Mouse (Mus musculus): Measurements from ENCODE around the gene 2900092C05Rik. TPM values are rescaled to one million over a fixed set of nuclear protein-coding genes. Genes with fewer than 3 reads are reported as not detected.
A peak's percentile ranks its signal among the peaks of the same experiment; 100 is the strongest.

Gene 2900092C05Rik
- polyA plus RNA-seq (2017; shearing (Covaris generic)), result not detected

DNA sequence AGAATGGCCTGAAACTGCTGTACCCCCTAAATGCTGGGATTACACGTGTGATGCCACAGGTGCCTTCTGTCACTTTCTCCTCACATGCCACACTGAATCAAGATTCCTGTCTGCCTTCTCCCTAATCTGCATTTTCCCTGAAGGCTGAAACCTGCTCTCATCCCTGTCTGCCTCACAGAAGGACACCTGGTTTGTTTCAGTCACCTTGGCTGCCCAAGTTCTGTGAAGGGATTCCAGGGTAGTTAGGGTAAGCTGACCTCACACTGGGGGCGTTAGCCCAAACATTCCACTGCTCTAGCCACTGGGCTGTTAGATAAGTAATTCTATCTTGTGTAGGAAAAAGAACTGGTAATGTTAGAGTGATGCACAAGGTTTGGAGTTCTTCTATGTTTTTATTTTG is at the start of gene 2900092C05Rik:
Gene 2900092C05Rik, plus strand, starts transcription at position 301 of the 400 bp plus-strand sequence.
- ATAC-seq, result no peak

- ATAC-seq, result peak; percentile 97
These were observed 33.9 kb upstream of the 2900092C05Rik start, which contains the start of gene Zfp606 for GRCm38 (mm10) chr7:12478158-12479008. Zfp606 (plus strand) TSS chr7:12478293.

GRCm38 (mm10) chr7:12479009-12479346 is 33.3 kb upstream of the 2900092C05Rik start:
- ATAC-seq, result no peak

DNA sequence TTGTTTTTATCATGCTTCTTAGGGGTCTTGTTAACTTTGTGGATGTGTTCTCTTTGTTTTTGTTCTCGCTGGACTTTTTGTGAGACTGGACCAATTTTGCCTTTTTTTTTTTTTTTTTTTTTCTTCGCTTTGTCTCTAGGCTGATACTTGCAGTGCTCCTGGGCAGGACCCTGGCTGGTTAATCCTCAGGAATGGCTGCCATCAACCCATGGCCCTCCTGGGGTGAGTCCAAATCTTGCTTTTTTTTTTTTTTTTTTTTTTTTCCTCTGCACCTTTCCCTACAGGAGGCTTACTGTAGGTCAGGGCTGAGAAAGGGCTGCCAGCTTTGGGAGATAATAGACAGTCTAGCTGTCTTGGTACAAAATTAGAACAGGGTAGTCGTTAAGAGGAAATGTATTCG is 32.8 kb upstream of the 2900092C05Rik start:
- no peak for ATAC-seq

- no peak for ATAC-seq
These were observed 28.5 kb upstream of the 2900092C05Rik start for GRCm38 (mm10) chr7:12483771-12484170.

DNA sequence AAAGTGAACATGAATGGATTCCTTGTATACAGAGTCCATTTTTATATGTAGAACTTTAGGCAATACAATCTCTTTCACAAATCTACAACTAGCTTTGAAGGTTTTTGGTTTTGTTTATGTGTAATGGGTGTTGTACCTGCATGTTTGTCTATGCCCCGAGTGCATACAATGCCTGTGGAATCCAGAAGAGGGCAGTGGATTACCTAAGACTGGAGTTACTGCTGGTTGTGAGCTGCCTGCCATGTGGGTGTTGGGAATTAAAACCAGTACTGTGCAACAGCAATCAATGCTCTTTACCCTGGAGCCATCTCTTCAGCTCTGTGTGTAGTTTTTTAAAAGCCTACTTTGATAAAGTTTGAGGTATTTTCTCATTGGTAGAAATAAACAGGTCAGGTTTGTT is 26.4 kb upstream of the 2900092C05Rik start:
- ATAC-seq, result no peak

- ATAC-seq, result no peak
These were observed 25.6 kb upstream of the 2900092C05Rik start for GRCm38 (mm10) chr7:12486691-12487090.

DNA sequence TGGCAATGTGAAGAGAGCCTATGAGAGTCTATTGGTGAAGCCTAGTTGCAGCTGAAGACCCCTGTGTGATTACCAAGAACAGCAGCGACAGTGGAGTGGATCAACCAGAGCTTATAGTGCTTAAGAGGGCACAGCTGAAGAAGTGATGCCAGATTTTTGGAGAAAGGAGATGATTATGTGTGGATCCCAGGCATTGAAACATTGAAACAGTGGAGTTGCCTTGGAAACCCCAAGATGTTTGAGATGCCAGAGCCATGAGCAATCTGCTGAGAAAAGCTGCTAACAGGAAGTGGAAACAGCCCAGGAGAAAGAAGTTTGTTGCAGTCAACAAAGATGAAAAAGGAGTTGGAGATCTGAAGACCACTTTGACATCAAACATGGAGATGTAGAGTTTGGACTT is 1.4 kb upstream of the 2900092C05Rik start:
- ATAC-seq, result no peak

Other genes with a start within 250 kb of the 2900092C05Rik start
- gene Vmn1r81, start 244.2 kb upstream of the 2900092C05Rik start, polyA plus RNA-seq (2017; shearing (Covaris generic)), result under 1 TPM in 1 of 2 experiments, not detected in 1; 0.08 TPM
- gene Vmn1r82, start 212.1 kb upstream of the 2900092C05Rik start, polyA plus RNA-seq (2017; shearing (Covaris generic)), result not detected
- not detected for gene Vmn1r83, start 183.0 kb upstream of the 2900092C05Rik start, polyA plus RNA-seq (2017; shearing (Covaris generic))
- gene Vmn1r84, start 143.2 kb upstream of the 2900092C05Rik start, polyA plus RNA-seq (2017; shearing (Covaris generic)), result under 1 TPM in 1 of 2 experiments, not detected in 1; 0.11 TPM
- 1 to 10 TPM; 2.6 to 5.5 TPM for gene Zfp551, start 89.8 kb upstream of the 2900092C05Rik start, polyA plus RNA-seq (2017; shearing (Covaris generic))
- 1 to 10 TPM; 7.8 to 8.3 TPM for gene Zfp606, start 34.2 kb upstream of the 2900092C05Rik start, polyA plus RNA-seq (2017; shearing (Covaris generic))
- under 1 TPM in 1 of 2 experiments, not detected in 1; 0.05 TPM for gene Vmn2r53, start 96.3 kb downstream of the 2900092C05Rik start, polyA plus RNA-seq (2017; shearing (Covaris generic))
- not detected for gene Vmn2r54, start 127.8 kb downstream of the 2900092C05Rik start, polyA plus RNA-seq (2017; shearing (Covaris generic))
- not detected for gene Vmn2r55, start 172.5 kb downstream of the 2900092C05Rik start, polyA plus RNA-seq (2017; shearing (Covaris generic))
- gene Vmn2r56, start 222.5 kb downstream of the 2900092C05Rik start, polyA plus RNA-seq (2017; shearing (Covaris generic)), result not detected